Mouse (Mus musculus) brain, embryonic 14.5 days (tissue): ENCODE data around the gene Dtx1. TPM values are rescaled to one million over a fixed set of nuclear protein-coding genes. Genes with fewer than 3 reads are reported as not detected.

ENCODE experiments used
- DNase-seq: peaks from one replicate; pipeline ENCODE4 v3.0.0-alpha.2; 2011; ENCODE audit warnings: low read depth
- CTCF ChIP-seq: fragments of 200-500 bp; IDR thresholded peaks from 2 replicates; pipeline ENCODE4 v1.5.1; 2012; ENCODE audit warnings: inconsistent platforms, mild to moderate bottlenecking, moderate library complexity, borderline replicate concordance; ENCODE audit not compliant: insufficient read depth, insufficient read length; ENCODE audit errors: extremely low read depth
- POLR2A ChIP-seq: fragments of 200-500 bp; IDR thresholded peaks from 2 replicates; pipeline ENCODE4 v1.6.1; 2012; ENCODE audit warnings: mild to moderate bottlenecking, inconsistent platforms, borderline replicate concordance; ENCODE audit not compliant: poor library complexity, insufficient read depth, insufficient read length, severe bottlenecking; ENCODE audit errors: extremely low read depth
- polyA plus RNA-seq: library from polyadenylated mRNA; depleted of rRNA; stranded (reverse); fragments of >200 nt; gene quantifications from 2 replicates; pipeline ENCODE4 v1.2.3, GENCODE M21; 2012; rRNA removed

Gene Dtx1
- polyA plus RNA-seq, result 119 and 150 TPM in 2 replicates

DNA sequence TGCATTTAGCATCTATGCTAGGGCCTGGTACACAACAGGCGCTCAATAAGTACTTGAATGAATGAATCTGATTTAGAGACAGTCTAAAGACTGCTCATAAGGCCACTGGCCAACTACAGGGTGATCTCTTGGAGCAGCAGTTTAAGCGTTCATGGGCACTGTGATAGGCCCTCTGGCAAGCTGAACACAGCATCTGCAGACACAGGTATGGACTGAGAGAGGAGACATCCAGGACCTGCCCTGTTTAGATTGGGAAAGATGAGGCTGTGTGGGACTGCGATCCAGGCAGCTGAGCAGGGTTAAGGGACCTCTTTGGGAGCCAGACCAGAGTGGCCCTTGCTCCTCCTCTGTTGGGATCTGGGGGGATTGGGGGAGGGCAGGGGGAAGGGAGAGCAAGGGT lies at the start of gene Dtx1:
Gene Dtx1 (minus strand): TSS at position 101 of the 400 bp plus-strand sequence.
- DNase-seq, result no peak
- TF ChIP-seq POLR2A (no peak), CTCF (no peak)

DNA sequence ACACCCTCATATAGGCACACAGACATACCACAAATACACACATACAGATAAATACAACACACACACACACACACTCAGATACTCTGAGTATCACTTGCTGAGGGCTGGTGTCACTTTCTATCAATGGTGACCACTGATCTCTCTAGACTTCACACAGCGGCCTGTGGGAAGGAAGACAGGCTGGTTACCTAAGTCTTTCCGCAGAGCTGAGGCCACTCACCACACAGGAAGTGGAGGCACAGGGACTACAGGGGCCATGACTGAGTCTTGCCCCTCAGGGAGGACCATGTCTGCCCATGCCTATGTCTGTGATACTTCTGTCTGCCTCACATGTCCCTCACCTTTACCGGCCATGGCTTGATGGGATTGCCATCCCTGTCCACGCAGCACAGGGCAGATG lies 42.5 kb upstream of the Dtx1 start:
- DNase-seq, result no peak
- no peak for TF ChIP-seq POLR2A
- TF ChIP-seq CTCF, result no peak

DNA sequence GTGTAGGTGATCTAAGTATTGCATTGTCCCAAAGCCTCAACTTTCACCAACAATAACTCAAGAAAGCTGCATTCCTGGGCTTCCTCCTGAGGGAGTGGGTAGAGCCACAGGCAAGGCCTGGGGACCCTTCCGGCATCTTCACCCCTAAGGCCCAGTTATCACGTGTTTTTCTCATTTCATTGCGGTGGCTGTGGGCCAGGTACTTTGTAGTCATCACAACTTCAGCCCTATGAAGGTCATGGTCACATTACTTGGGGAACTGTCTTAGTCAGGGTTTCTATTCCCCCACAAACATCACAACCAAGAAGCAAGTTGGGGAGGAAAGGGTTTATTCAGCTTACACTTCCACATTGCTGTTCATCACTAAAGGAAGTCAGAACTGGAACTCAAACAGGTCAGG lies 41.1 kb upstream of the Dtx1 start:
- DNase-seq, result no peak
- no peak for TF ChIP-seq CTCF
- TF ChIP-seq POLR2A, result no peak

DNA sequence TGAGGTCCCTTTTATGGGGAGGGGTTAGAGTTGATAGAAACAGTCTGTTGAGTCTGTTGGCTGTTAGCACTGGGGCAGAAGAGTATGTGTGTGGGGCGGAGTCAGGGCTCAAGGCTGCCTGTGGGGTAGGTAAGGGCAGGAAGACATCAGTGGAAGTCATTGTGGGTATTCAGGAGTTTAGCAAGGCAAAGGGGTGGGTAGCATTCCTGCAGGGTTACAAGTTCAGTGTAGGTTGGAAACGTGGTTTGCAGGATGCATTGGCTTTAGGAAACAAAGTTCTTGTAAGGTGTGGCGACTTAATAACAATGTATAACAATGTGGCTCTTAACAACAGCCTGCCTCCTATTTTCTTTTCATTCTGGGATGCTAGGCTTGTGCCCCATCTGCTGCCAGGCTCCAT lies 39.5 kb upstream of the Dtx1 start:
- TF ChIP-seq POLR2A, result no peak
- no peak for TF ChIP-seq CTCF
- no peak for DNase-seq

- DNase-seq, result no peak
- no peak for TF ChIP-seq CTCF
- no peak for TF ChIP-seq POLR2A
Measured at GRCm38 (mm10) chr5:120749688-120750087, 38.0 kb upstream of the Dtx1 start, which contains the start of gene Oas2. Gene Oas2, minus strand, starts transcription at chr5:120749853.

GRCm38 (mm10) chr5:120746451-120746850 lies 34.7 kb upstream of the Dtx1 start:
- no peak for TF ChIP-seq POLR2A
- peak; percentile 50; the same call in 1 of the 2 replicates for TF ChIP-seq CTCF
- DNase-seq, result peak; percentile 79

DNA sequence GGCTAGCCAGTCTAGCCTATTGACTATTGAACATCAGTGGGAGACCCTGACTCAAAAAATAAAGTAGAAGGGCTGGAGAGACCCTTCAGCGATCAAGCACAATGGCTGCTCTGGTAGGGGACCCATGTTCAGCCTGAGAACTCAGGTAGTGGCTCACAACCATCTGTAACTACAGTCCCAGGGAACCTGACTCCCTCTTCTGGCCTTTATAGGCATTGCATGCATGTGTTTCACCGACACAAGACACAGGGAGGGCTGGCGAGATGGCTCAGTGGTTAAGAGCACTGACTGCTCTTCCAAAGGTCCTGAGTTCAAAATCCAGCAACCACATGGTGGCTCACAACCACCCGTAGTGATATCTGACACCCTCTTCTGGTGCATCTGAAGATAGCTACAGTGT lies 30.4 kb upstream of the Dtx1 start:
- TF ChIP-seq POLR2A (no peak), CTCF (peak; percentile 41; the same call in 1 of the 2 replicates)
- DNase-seq, result peak; percentile 48

GRCm38 (mm10) chr5:120734380-120734990 lies 22.8 kb upstream of the Dtx1 start:
- DNase-seq, result peak; percentile 47
- TF ChIP-seq POLR2A, result no peak
- TF ChIP-seq CTCF, result no peak

DNA sequence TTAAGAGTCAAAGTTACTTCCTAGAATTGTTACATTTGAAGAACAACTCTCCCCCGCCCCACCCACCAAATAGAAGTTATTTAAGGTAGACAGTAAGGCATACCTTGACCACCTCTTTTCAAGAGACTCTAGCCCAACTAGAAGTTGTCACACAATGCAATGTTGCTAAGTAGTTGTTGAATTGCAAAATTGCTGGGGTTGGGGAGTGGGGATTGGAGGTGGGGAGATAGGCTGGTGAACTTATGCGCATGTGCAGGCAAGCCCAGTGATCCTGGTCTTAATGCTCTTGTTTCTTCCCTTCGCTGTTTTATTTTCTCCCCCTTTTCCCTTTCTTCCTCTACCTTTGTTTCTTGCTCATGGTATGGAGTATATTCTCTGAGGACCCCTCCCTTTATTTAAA lies 22.0 kb upstream of the Dtx1 start:
- DNase-seq, result no peak
- TF ChIP-seq CTCF (no peak), POLR2A (no peak)

- no peak for DNase-seq
- TF ChIP-seq POLR2A, result no peak
Measured at GRCm38 (mm10) chr5:120732740-120733139, 21.0 kb upstream of the Dtx1 start.

- peak; percentile 79 for DNase-seq
- TF ChIP-seq POLR2A (no peak), CTCF (no peak)
Measured at GRCm38 (mm10) chr5:120729319-120729718, 17.6 kb upstream of the Dtx1 start.

- TF ChIP-seq CTCF, result no peak
- no peak for TF ChIP-seq POLR2A
- no peak for DNase-seq
Measured at GRCm38 (mm10) chr5:120725811-120726455, 14.2 kb upstream of the Dtx1 start.
